Mouse (Mus musculus) adrenal gland, postnatal 36 days (tissue): ENCODE results near the gene Tagln2. TPM values are rescaled to one million over a fixed set of nuclear protein-coding genes. Genes with fewer than 3 reads are reported as not detected.

ENCODE experiments used
- DNase-seq, 2 experiments: peaks; one replicate each; pipeline ENCODE4 v3.0.0; 2021; ENCODE audit warnings: mixed read lengths in 1 of 2
- total RNA-seq, 2 experiments: library from RNA; stranded (reverse); gene quantifications; 2 replicates each; pipeline ENCODE4 v1.2.3; 2021

Tagln2 gene
- total RNA-seq, 2 experiments from 2014 or later, result 90.5 to 91.7 TPM

DNA sequence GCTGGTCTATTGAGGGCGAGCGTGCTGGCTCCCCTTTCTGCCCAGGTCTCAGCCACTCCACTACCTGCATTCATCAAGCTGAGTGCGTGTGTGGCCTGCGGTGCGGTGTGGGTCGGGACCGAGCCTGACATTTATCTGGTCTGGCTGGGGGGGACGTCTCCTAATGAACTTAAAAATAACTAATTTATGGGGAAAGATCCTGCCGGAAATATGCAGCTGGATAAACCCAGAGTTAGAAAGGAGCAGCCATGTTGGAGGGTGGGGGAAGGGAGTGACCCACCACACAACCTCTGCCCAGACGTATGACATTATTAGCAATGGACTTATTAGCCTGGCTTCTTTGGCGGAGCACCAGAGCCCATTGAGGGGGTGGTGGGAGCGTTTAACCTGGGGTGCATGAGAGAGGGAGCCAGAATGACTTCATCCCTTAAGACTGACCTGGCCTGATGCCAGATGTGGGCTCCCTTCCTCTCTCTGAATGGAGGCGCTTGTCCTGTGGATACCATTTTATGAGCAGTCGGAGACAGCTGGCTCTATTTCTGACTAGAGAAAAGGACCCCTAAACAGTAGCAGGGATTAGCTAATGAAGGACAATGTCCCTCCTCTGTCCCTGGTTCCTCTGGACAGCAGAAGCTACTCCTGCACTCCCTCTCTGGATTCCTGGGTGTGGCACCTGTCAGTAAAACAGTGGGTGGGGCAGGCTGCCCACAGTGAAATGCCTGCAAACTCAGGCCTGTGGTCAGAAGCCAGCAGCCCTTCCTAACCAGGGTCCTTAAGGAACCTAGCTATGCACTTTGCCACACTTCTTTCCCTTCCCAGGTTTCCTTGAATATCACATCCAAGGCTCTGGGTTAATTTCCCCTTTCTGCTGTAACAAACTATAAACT, 3.5 kb downstream of the Tagln2 start:
- peak; percentile 38 to 52 for DNase-seq

DNA sequence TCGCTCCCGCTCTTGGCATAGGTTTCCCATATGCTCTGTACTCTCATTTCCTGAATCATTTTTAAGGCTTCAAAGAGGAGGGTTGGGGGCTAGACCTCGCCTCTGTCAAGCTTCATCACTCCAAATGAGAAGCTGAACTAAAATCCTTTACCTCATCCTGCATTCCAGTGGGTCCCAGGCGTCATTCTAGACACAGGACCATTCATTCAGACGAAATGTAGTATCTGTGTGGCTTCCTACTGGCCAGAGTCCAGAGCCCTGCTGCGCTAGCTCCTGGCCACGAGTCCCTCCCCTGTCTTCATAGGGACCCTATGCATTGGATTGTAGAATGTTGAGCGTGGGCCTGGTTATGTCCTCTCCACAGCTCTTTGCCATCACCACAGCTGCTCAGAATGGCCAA, 4.9 kb downstream of the Tagln2 start:
- DNase-seq, result no peak

DNA sequence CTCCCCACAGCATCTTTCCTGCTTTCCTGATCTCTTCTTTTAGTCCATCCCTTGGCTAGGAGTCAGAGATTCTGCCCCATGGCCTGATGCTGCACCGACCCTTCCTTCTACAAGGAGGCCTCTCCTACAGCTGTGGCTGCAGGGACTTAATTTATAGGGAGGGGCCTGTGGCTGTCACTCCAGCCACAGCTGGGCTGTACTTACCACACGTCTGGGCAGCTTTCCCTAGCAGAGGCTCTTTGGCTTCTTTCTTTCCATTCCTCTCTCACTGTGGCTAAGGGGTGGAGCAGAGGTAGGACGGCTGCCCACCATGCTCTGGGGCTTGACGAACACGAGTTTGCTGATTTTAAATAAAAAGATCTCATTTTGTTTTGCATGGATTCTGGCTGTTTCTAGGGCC, 7.2 kb downstream of the Tagln2 start:
- no peak for DNase-seq

DNA sequence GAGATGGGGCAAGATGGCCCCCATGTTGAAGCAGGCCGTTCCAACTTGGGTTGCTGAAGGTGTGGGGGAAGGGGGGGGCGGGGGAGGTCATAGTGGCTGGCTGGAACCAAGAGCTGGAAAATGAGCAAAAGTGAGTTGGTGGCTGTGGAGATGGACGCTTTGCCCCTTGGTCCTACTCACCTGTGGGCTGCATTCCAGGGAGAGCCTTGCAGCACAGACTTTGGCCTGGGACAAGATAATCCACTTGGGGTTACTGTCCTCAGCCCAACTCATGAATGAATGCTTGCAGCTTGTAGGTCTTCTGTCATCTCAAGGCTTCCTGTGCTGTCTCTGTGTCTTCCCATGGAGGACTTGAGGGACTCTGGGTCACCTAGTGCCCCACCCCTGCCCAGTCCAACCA, 7.9 kb downstream of the Tagln2 start:
- no peak for DNase-seq

- DNase-seq, result no peak
Observed at GRCm38 (mm10) chr1:172508172-172508571, 8.3 kb downstream of the Tagln2 start.

- DNase-seq, result no peak
Observed at GRCm38 (mm10) chr1:172509235-172509634, 9.4 kb downstream of the Tagln2 start.

- DNase-seq, result no peak
Observed at GRCm38 (mm10) chr1:172509983-172510382, 10.1 kb downstream of the Tagln2 start.

DNA sequence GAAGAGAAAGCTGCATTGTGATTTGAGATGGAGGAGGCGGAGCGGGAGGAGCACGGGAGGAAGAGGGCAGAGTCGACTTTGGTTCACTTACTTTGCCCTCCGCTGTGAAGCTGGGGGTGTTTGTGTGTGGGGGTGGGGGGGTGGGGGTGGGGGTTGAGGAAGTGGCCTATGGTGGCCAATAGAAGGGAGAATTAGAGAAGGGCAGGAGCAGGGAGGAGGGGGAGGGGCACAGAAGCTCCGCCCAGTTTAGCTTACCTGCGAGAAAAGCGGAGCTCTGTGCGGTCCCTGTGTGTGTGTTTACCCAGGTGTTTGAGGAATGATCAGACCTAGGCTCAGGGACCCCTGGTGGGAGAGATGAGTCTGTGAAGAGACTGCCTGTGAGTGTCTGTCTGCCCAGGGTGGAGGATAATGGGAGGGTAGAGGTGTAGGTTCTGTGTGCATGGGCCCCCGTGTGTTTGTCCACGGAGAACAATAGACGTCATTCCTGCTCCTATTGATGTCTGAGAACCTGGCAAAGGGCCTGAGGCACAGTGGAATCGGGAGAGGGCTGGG, 10.7 kb downstream of the Tagln2 start:
- DNase-seq, result no peak

DNA sequence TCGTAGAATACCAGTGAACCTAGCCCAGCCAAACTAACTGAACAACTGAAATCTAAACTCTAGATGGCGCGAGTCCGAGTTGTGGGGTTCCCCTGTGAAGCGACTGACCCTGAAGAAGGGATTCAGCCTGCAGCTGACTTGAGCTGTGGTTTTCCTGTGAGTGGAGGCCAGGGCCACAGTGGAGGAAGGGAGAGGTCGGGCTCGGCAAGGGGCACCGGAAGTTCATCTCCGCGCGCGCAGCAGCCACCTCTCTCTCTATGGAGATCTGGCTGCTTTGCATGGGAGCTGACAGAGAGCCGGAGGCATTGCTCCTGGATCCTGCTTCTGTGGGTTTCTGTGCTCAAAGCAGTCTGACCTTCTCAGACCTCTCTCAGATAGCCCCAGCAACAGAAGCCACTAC, 13.1 kb downstream of the Tagln2 start:
- peak; percentile 79 to 82 for DNase-seq

GRCm38 (mm10) chr1:172513525-172514212, 13.8 kb downstream of the Tagln2 start:
- peak; percentile 54 to 65 for DNase-seq

GRCm38 (mm10) chr1:172514213-172514529, 14.3 kb downstream of the Tagln2 start:
- no peak for DNase-seq

DNA sequence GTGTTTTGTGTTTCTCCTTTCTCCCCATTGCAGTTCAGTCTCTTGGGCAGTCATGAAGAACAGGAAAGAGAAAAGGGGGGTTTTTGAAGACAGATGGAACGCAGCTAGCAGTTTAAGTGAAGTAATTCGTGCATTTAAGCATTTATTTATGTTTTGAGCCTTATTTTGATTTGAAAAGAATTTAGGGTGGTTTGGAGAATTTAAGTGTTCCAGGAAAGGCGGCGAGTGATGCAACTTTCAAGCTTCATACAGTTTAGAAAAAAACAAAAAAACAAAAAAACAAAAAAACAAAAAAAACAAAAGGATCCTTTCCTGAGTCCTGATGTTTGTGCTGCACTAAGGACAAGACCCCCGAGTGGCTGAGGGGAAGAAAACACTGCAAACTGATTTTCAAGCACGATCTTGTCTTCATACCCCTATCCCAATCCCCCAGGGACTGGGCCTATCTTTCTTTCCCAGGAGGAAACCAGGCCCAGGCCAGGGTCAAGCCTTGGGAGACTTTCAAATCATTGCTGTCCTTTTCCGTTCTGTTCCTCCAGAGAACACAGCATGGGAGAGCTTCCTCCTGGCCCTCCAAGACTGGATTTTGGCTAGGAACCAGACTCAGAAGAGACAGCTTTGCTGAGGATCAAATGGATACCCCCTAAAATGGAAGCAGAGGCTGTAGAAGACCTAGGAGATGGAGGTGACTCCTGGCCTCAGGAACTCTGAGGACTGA, 14.9 kb downstream of the Tagln2 start:
- DNase-seq, result no peak

GRCm38 (mm10) chr1:172515396-172515795, 15.5 kb downstream of the Tagln2 start:
- no peak for DNase-seq

GRCm38 (mm10) chr1:172518013-172518412, 18.2 kb downstream of the Tagln2 start:
- DNase-seq, result no peak

DNA sequence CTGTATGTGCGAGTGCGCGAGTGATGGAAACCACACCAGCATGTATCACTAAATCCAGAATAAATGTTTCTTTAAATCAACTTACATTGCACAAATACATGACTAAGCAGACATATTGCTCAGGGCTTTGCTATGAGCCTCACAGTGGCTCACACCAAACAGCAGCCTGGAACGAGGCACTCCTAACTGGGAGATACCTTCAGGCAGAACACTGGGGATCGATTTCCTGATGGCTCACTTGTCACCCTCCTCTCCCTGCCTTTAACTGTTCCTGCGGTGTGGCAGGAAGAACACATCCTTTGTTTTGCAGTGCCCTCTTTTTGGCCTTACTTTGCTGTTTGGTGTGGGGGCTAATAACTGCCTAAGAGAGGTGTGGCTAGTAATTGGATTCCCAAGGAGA, 19.8 kb downstream of the Tagln2 start:
- DNase-seq, result no peak

DNA sequence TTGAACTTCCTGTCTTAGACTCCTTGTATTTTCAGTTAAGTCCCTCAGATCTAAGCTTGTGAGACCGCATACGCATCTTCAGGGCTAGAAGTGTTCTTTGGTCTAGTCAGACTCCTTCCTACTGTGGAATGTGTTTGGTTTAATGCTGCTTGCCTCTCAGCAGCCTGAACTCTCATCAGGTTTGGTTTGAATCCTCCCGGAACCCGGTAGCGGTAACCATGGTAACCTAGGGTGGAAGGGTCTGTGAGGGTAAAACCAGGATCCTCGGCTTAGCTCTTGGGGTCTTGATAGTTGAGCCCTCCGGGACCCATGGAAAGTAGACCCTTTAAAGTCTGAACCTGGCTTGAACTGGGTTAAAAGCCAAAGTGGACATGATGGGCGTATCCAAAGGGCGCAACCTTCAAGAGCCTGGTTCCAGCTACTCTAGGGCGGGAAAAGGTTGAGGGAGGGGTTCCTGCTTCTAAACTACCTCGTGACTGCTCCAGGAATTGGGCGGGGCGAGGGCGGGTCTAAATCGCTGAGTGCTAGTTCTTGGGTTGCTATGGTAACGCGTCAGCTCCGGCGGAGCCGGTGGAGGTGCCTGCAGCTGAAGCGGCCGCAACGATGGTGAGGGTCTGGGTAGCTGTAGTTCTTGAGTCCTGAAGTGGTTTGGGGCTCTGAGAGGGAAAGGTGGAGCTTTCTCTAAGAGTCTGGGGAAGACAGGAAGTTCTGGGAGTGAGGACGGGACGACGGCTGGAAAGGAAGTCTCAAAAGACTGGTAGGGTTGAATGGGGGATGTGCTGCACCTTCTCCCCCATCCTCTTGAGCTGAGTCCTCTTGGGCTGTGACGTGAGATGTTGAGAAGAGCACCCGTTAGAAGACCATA, 21.0 kb downstream of the Tagln2 start, which contains the start of gene Cfap45:
Cfap45 (plus strand) TSS at position 226 of the 865 bp plus-strand sequence.
- peak; percentile 78 to 84 for DNase-seq

DNA sequence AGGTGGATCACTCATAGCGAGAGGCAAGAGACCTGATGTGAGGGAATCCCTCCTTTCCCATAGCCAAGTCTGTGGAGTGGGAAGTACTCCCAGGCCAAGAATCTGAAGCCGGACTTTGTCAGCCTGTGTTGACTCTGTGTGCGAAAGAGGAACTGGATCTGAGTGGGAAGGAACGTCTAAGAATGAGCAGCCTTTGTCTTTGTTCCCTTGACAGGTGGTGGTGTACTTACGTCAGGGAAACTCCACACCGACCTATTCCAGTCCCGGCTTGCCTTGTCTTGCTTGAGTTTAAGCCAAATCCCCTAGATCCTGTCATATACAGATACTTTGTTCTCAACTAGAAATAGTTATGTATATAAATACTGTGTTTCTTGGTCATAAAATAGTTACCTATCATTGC, 22.7 kb downstream of the Tagln2 start:
- DNase-seq, result no peak

- DNase-seq, result no peak
Observed at GRCm38 (mm10) chr1:172523699-172524101, 23.9 kb downstream of the Tagln2 start.

DNA sequence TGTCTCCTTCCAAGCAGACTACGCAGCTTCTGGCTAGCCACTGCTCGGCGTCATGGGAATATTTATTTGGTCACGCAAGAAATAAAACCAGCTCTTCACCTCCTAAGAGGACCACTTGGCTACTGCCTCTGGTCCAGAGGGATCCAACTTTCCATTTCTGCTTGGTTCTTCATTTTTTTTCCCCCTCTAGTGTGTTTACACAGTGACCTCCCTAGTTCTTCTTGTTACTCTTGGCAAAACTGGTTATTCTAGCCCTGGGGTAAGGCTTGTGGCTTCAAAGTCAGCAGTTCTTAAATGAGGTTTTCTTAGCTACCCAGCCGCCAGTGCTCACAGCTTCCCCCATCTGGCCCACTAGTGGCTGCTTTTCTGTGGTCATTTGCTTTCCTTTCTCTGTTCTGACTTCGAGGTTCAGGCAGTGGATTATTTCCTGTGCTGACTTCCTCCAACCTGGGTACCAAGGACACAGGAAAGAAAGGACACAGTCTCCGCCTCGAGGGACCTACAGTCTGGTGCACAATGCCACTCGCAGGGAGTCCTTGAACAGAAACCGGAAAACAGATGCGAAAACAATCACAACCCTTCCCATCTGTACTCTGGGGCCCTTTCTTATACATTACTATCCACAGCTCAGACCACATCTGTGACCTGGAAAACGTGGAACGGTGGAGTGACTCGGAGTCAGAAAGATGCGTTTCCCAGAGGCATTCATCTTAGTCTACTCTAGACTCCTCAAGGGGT, 25.3 kb downstream of the Tagln2 start:
- peak; percentile 37 to 48 for DNase-seq

- DNase-seq, result no peak
Observed at GRCm38 (mm10) chr1:172525971-172526370, 26.1 kb downstream of the Tagln2 start.
